ENCODE assay signal across 23 mouse cellular contexts in the genomic region with DNA sequence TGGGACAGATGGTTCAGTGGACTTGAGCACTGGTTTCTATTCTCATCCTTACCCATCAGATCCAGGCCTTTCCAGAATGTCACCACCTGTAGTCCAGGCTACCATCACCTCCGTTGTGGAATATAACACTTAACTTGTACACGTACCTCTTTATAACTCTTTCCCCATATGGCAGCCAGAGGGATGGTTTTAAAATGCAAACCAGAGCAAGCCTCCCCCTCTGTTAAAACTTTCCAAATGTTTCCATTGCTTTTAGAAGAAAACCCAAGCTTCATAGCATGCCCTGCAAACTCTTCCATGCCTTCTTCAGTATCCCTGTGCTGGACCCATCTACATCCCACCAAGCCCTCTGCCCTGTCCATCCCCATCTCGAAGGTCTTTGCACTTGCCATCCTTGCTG.
DNase-seq lines count a peak whose midpoint lies in the region; ATAC-seq lines count a peak whose summit lies in the region.
"Had no signal": no experiment of that assay in that cellular context is flagged by ENCODE, and none has a peak within 500 bp of the region (broad histone marks: within the 10 kb centered on the region; RNA-seq: fewer than 3 reads in every experiment).

No protein-coding gene starts in this region.

- no peak overlapping the region for H3K9ac ChIP-seq in embryonic facial prominence, embryonic 15.5 days

- H3K4me1 ChIP-seq in embryonic facial prominence, embryonic 15.5 days: 0 out of 2 replicates have a peak, but pooled peaks cover 6% of the 10 kb centered on the region
- H3K4me1 ChIP-seq in embryonic facial prominence, embryonic 10.5 days: no peaks in the 10 kb centered on the region

- H3K36me3 ChIP-seq in embryonic facial prominence, embryonic 15.5 days: no peaks in the 10 kb centered on the region
- H3K36me3 ChIP-seq in embryonic facial prominence, embryonic 10.5 days (replicated peaks): no peaks in the 10 kb centered on the region
- H3K36me3 ChIP-seq: G1E had no signal

- WGBS in embryonic facial prominence, embryonic 15.5 days: 53% methylated on average over 3 of the region's 3 CpGs
- 88% methylated on average over 3 of the region's 3 CpGs for WGBS in embryonic facial prominence, embryonic 10.5 days

- no peaks in the 10 kb centered on the region for H3K27me3 ChIP-seq in embryonic facial prominence, embryonic 15.5 days
- H3K27me3 ChIP-seq in embryonic facial prominence, embryonic 10.5 days (replicated peaks; ENCODE audit: low read depth, poor library complexity, severe bottlenecking): no peaks in the 10 kb centered on the region
- H3K27me3 ChIP-seq: CH12.LX had no signal

- DNase-seq in embryonic facial prominence, embryonic 10.5 days (ENCODE audit: low spot score): no peak
- DNase-seq in frontal cortex, adult 2 months (ENCODE audit: extremely low spot score in 1 of 2, low spot score in 1 of 2): no peak
- DNase-seq in brain, adult 2 months (ENCODE audit: low read depth, low spot score): peak; percentile 48
- DNase-seq in telencephalon, adult 2 months (ENCODE audit: low read depth, low spot score): peak; percentile 41
- DNase-seq in kidney, adult 18-20 months: no peak
- no peak for DNase-seq in thymus, postnatal 14 days
- DNase-seq: adrenal gland, adult 2 months; adrenal gland, adult 8-10 months; adrenal gland, postnatal 10 days; adrenal gland, postnatal 14 days; adrenal gland, postnatal 25 days; adrenal gland, postnatal 36 days; B cell, adult 2 months; cerebellum, adult 11 months; cerebellum, adult 11-12 months; cerebellum, adult 18-20 months had no signal

- H3K9me3 ChIP-seq in embryonic facial prominence, embryonic 15.5 days (replicated peaks): no peaks in the 10 kb centered on the region
- H3K9me3 ChIP-seq in embryonic facial prominence, embryonic 10.5 days: no peaks in the 10 kb centered on the region
- H3K9me3 ChIP-seq: G1E had no signal

- H3K4me3 ChIP-seq in embryonic facial prominence, embryonic 15.5 days (replicated peaks): no peak overlapping the region
- H3K4me3 ChIP-seq in embryonic facial prominence, embryonic 10.5 days: no peak overlapping the region

- H3K4me2 ChIP-seq in embryonic facial prominence, embryonic 15.5 days (replicated peaks): no peak overlapping the region

- ATAC-seq in embryonic facial prominence, embryonic 15.5 days (ENCODE audit: insufficient number of reproducible peaks, low FRiP score, low TSS enrichment, low read depth): peak; percentile 45; the same call in 1 of the 2 replicates
- ATAC-seq in frontal cortex, adult (ENCODE audit: low TSS enrichment): peak; percentile 73
- ATAC-seq: activated CD4-positive, CD25-positive, alpha-beta regulatory T cell, adult 4 months; CD4-positive, CD25-positive, alpha-beta regulatory T cell, adult 4 months; Patski had no signal

- no peak overlapping the region for H3K27ac ChIP-seq in embryonic facial prominence, embryonic 15.5 days (replicated peaks)
- no peak overlapping the region for H3K27ac ChIP-seq in embryonic facial prominence, embryonic 10.5 days (replicated peaks)

Comparison
In these comparisons a context has a peak if more than half of its experiments do, and no peak if none do; other contexts are left out.
1. DNase-seq: peak in brain, adult 2 months (single experiment) and telencephalon, adult 2 months (single experiment); none in embryonic facial prominence, embryonic 10.5 days (single experiment), frontal cortex, adult 2 months (0 of 2), kidney, adult 18-20 months (single experiment) and thymus, postnatal 14 days (single experiment).